Mouse (Mus musculus) ES-Bruce4 (cell line): Measurements from ENCODE around the gene Cytl1. TPM values are rescaled to one million over a fixed set of nuclear protein-coding genes. Genes with fewer than 3 reads are reported as not detected.

Experiments used
- H3K27ac ChIP-seq: 2 replicates; pipeline ENCODE4 v1.5.1; 2012; ENCODE audit warnings: low read length, inconsistent platforms; ENCODE audit not compliant: insufficient read depth
- H3K27me3 ChIP-seq: 2 replicates; pipeline ENCODE4 v1.6.1; 2012; ENCODE audit warnings: mild to moderate bottlenecking, low read length, inconsistent platforms; ENCODE audit not compliant: control insufficient read depth, poor library complexity, insufficient read depth, severe bottlenecking
- H3K36me3 ChIP-seq: 2 replicates; pipeline ENCODE4 v1.6.1; 2012; ENCODE audit warnings: inconsistent platforms, mild to moderate bottlenecking, low read length, moderate library complexity; ENCODE audit not compliant: control insufficient read depth, poor library complexity, insufficient read depth, severe bottlenecking
- H3K4me1 ChIP-seq: one replicate; pipeline ENCODE4 v1.8.1; 2011; ENCODE audit warnings: low read length; ENCODE audit not compliant: control insufficient read depth, insufficient read depth
- H3K4me3 ChIP-seq: 2 replicates; pipeline ENCODE4 v1.5.1; 2011; ENCODE audit warnings: low read depth, mild to moderate bottlenecking, low read length
- H3K9ac ChIP-seq: 2 replicates; pipeline ENCODE4 v1.6.1; 2012; ENCODE audit warnings: low read depth, mild to moderate bottlenecking, inconsistent platforms; ENCODE audit not compliant: poor library complexity, severe bottlenecking
- H3K9me3 ChIP-seq: replicated peaks from 2 replicates; pipeline ENCODE4 v1.6.1; 2012; ENCODE audit warnings: mild to moderate bottlenecking, low read length, inconsistent platforms; ENCODE audit not compliant: control insufficient read depth, poor library complexity, insufficient read depth, severe bottlenecking
- CTCF ChIP-seq: IDR thresholded peaks from one replicate; pipeline ENCODE4 v1.8.1; 2011; ENCODE audit warnings: low read depth, low read length
- EP300 ChIP-seq: IDR thresholded peaks from 2 replicates; pipeline ENCODE4 v1.6.1; 2011; ENCODE audit warnings: low read depth, low read length; ENCODE audit not compliant: insufficient read depth
- POLR2A ChIP-seq: IDR thresholded peaks from one replicate; pipeline ENCODE4 v1.8.1; 2011; ENCODE audit warnings: low read length; ENCODE audit not compliant: insufficient read depth
- polyA plus RNA-seq: library from polyadenylated mRNA; stranded (reverse); fragments of >200 nt; gene quantifications from 2 replicates; pipeline ENCODE4 v1.2.4, GENCODE M21; 2011; ENCODE audit warnings: low read depth; ENCODE audit not compliant: missing spikeins, insufficient read depth, insufficient read length

The Cytl1 gene
- polyA plus RNA-seq, 1 experiment = not detected

- Histone ChIP-seq H3K4me1 (no peaks in the 10 kb centered on the region), H3K4me3 (no peak overlapping the region), H3K27me3 (no peaks in the 10 kb centered on the region)
Measured at GRCm38 (mm10) chr5:37753366-37753765, 18.0 kb downstream of the Cytl1 start.

GRCm38 (mm10) chr5:37762046-37762445 is 26.7 kb downstream of the Cytl1 start:
- no peaks in the 10 kb centered on the region for H3K36me3 ChIP-seq
- H3K27me3 ChIP-seq = no peaks in the 10 kb centered on the region
- H3K27ac ChIP-seq = no peak overlapping the region
- H3K9ac ChIP-seq = no peak overlapping the region
- TF ChIP-seq EP300 (no peak), CTCF (no peak), POLR2A (no peak)
- H3K9me3 ChIP-seq = no peaks in the 10 kb centered on the region
- H3K4me3 ChIP-seq = no peak overlapping the region
- no peaks in the 10 kb centered on the region for H3K4me1 ChIP-seq

More at GRCm38 (mm10) chr5:37753366-37753765, 18.0 kb downstream of the Cytl1 start:
- Histone ChIP-seq H3K9ac (no peak overlapping the region), H3K36me3 (no peaks in the 10 kb centered on the region), H3K27ac (no peak overlapping the region), H3K9me3 (no peaks in the 10 kb centered on the region)
- no peak for TF ChIP-seq POLR2A
- no peak for TF ChIP-seq EP300
- no peak for TF ChIP-seq CTCF

GRCm38 (mm10) chr5:37765851-37766250 is 30.5 kb downstream of the Cytl1 start:
- Histone ChIP-seq H3K9ac (no peak overlapping the region), H3K36me3 (no peaks in the 10 kb centered on the region), H3K4me3 (no peak overlapping the region), H3K9me3 (no peaks in the 10 kb centered on the region), H3K27me3 (no peaks in the 10 kb centered on the region), H3K27ac (no peak overlapping the region), H3K4me1 (no peaks in the 10 kb centered on the region)
- TF ChIP-seq POLR2A = no peak
- no peak for TF ChIP-seq EP300
- no peak for TF ChIP-seq CTCF

- H3K27ac ChIP-seq = no peak overlapping the region
- H3K9me3 ChIP-seq = no peaks in the 10 kb centered on the region
- no peak overlapping the region for H3K9ac ChIP-seq
- TF ChIP-seq POLR2A (no peak), CTCF (no peak), EP300 (no peak)
- no peaks in the 10 kb centered on the region for H3K27me3 ChIP-seq
- H3K36me3 ChIP-seq = no peaks in the 10 kb centered on the region
- H3K4me1 ChIP-seq = no peaks in the 10 kb centered on the region
- H3K4me3 ChIP-seq = no peak overlapping the region
Measured at GRCm38 (mm10) chr5:37767231-37767630, 31.9 kb downstream of the Cytl1 start.

- H3K4me1 ChIP-seq = no peaks in the 10 kb centered on the region
- no peaks in the 10 kb centered on the region for H3K9me3 ChIP-seq
- no peak overlapping the region for H3K9ac ChIP-seq
- H3K27me3 ChIP-seq = no peaks in the 10 kb centered on the region
- H3K4me3 ChIP-seq = no peak overlapping the region
- H3K36me3 ChIP-seq = no peaks in the 10 kb centered on the region
- TF ChIP-seq POLR2A (no peak), CTCF (no peak), EP300 (no peak)
- H3K27ac ChIP-seq = no peak overlapping the region
Measured at GRCm38 (mm10) chr5:37769031-37769430, 33.7 kb downstream of the Cytl1 start.

- Histone ChIP-seq H3K36me3 (no peaks in the 10 kb centered on the region), H3K27me3 (no peaks in the 10 kb centered on the region)
Measured at GRCm38 (mm10) chr5:37770870-37771269, 35.6 kb downstream of the Cytl1 start.

More at GRCm38 (mm10) chr5:37770870-37771269, 35.6 kb downstream of the Cytl1 start:
- Histone ChIP-seq H3K4me3 (no peak overlapping the region), H3K4me1 (no peaks in the 10 kb centered on the region), H3K9ac (no peak overlapping the region), H3K27ac (no peak overlapping the region), H3K9me3 (no peaks in the 10 kb centered on the region)
- TF ChIP-seq CTCF (no peak), EP300 (no peak), POLR2A (no peak)
